Mouse (Mus musculus): ENCODE results near the gene Xpot.

Gene Xpot

DNA sequence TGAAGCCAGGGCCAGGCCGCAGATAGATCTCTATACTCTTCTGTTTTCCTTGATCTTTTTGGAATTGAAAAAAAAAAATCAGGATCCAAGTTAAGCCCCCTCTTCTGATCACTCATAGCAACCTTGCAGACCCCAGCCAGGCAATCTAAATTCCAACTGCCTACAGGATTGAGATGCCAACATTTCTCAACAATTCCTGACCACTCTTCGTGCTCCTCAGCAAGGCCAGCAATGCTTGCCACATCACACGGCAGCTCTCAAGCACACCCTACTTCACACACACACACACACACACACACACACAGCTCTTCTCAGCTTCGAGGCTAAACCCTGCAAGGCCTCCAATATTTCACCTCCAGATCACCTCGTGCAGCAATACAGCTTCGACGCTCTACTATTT lies 2.5 kb downstream of the Xpot start:
- no peak for DNase-seq (ENCODE audit: low read depth, low spot score)

GRCm38 (mm10) chr10:121622431-121622830 lies 3.7 kb downstream of the Xpot start:
- no peak for DNase-seq (ENCODE audit: low read depth, low spot score)

GRCm38 (mm10) chr10:121615935-121616334 lies 10.2 kb downstream of the Xpot start:
- no peak for DNase-seq (ENCODE audit: low read depth, low spot score)

DNA sequence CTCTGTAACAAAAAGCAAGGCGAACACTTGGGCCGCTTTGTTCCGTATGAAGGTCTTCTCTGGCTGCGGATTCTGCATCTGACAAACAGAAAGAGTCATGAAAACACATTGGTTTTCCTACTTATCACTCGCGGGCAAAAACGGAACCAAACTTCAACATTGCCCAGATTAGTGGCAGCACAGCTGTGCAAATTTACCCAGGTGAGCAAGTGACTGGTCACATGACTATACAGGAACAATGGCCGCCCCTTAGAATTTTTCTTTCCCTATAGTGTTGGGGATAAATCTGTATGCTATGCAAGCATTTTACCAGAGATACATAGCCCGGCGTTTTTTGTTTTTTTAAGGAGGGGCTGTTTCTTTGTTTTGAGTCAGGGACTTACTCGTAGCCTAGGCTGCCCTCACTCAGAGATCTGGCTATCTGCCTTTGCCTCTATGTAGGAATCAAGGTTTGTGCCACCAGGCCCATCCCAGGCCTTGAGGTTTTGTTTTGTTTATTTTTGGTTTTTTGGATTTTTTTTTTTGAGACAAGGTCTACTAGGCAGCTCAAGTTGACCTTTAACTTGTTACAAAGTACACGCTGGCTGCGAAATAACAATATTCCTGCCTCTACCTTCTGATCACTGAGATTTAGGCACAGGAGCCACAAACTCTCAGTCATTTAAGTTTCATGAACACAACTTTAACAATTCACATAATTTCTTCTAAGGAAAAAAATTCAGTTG lies 10.8 kb downstream of the Xpot start:
- DNase-seq (ENCODE audit: low read depth, low spot score): no peak

- no peak for DNase-seq (ENCODE audit: low read depth, low spot score)
These were observed 12.6 kb downstream of the Xpot start for GRCm38 (mm10) chr10:121613570-121613969.

GRCm38 (mm10) chr10:121612448-121612847 lies 13.7 kb downstream of the Xpot start:
- no peak for DNase-seq (ENCODE audit: low read depth, low spot score)

DNA sequence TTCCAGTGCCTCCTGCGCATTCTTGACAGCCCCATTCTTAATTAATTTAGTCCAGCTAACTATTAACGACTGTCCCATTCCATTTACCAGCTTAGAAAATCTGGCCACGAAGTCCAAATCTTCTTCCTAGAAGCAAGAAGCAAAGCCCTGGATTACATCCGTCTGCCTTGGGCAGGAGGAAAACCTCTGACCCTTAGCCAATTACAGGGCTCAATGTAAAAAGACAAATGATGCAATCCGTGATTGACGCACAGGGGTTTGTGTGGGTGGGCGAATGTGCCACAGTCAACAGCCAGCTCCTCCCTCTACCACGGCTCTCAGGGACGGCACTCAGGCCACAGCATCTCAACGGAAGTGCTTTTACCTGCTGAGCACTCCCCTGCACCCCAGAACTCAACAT lies 14.5 kb downstream of the Xpot start:
- DNase-seq (ENCODE audit: low read depth, low spot score): no peak

DNA sequence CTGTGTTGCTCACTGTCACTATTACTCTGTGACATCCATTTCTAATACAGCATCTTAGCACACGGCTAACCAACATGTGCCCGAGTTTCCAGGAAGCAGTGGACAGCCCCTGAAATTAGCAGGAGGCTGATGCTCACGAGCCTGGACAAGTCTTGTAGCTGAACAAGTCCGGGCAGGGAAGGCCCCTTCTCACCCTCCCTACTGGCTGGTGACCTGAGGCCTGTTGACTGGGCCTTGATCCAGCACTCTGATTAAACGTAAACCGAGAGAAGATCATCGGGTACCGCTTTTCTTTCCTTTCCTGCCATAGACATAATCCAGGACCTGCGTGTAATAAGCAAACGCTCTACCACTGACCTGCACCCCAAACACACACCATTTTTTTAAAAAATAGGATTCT lies 18.0 kb downstream of the Xpot start:
- DNase-seq (ENCODE audit: low read depth, low spot score): no peak

DNA sequence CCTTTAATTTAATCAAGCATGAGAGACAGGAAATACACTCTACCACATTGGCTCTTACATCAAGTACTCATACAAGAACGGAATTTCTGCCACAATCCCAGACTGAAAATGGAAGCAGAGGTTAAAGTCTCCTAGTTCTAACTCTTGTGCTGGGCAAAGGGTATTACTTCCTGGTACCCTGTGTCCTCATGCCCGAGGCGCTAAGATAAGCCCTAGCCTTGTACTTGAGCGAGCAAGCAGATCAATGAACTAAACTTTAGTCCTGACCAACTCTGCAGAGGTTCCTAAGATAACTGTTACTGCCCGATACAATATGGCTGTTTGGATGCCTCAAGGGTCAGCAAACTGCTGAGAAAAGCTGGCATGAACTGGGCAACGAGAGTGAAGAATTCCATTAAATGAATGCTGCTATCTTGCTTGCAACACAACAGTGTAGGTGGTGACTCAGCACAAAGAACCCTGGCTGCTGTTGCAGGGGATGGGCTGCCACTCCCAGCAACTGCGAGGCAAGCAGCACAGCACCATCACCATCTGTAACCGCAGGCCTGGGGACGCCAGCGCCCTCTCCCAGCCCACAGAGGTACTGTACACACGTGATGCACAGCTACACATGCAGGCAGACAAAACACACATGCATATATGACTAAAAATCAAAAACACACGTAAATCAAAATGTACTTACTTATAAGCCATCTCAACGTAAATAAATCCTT lies 21.3 kb downstream of the Xpot start:
- no peak for DNase-seq (ENCODE audit: low read depth, low spot score)

GRCm38 (mm10) chr10:121603556-121603955 lies 22.6 kb downstream of the Xpot start:
- no peak for DNase-seq (ENCODE audit: low read depth, low spot score)

- no peak for DNase-seq (ENCODE audit: low read depth, low spot score)
These were observed 24.9 kb downstream of the Xpot start for GRCm38 (mm10) chr10:121601272-121601671.

- no peak for DNase-seq (ENCODE audit: low read depth, low spot score)
These were observed 29.6 kb downstream of the Xpot start for GRCm38 (mm10) chr10:121596580-121596979.

DNA sequence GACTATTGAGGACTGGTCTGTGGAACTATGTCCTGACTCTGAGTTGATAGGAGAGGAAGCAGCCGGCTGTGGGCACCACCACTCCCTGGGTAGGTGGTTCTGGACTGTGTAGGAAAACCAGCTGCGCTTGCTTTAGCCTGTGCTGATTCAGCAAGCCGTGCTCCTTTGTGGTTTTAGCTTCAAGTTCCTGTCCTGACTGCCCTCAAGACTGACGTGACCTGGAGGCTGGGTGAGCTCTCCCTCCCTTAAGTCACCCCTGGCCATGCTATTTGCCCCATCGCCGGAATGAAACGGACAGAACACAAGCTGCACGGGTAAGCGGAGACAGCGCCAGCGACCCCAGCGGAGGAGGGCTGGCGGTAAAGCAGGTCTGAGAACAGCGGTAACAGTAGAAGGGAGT lies 35.0 kb downstream of the Xpot start:
- DNase-seq (ENCODE audit: low read depth, low spot score): no peak

DNA sequence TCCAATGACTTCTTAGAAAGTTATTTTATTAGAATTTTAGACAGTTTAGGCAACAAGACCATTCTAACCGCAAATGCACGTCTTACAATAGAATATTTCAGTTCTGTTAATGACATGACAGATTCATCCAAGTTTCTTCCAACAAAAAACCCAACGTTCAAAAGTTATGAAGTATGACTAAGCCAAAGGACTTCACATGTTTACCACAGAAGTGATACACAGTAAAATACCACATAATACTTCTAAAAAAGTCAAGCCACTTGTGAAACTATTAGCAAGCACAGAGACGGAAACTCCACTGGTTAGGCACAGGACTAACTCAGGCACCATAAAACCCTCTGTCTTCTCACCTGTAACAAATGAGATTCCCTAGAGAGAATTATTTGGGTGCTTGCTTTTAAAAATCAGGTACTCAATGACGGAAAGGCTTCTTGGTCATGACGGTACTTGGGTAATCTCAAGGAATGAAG lies 38.7 kb downstream of the Xpot start:
- no peak for DNase-seq (ENCODE audit: low read depth, low spot score)

GRCm38 (mm10) chr10:121586675-121587370 lies 39.3 kb downstream of the Xpot start, which contains the start of gene Tbk1:
Gene Tbk1, minus strand, starts transcription at chr10:121586787.
- DNase-seq (ENCODE audit: low read depth, low spot score): peak; percentile 94

DNA sequence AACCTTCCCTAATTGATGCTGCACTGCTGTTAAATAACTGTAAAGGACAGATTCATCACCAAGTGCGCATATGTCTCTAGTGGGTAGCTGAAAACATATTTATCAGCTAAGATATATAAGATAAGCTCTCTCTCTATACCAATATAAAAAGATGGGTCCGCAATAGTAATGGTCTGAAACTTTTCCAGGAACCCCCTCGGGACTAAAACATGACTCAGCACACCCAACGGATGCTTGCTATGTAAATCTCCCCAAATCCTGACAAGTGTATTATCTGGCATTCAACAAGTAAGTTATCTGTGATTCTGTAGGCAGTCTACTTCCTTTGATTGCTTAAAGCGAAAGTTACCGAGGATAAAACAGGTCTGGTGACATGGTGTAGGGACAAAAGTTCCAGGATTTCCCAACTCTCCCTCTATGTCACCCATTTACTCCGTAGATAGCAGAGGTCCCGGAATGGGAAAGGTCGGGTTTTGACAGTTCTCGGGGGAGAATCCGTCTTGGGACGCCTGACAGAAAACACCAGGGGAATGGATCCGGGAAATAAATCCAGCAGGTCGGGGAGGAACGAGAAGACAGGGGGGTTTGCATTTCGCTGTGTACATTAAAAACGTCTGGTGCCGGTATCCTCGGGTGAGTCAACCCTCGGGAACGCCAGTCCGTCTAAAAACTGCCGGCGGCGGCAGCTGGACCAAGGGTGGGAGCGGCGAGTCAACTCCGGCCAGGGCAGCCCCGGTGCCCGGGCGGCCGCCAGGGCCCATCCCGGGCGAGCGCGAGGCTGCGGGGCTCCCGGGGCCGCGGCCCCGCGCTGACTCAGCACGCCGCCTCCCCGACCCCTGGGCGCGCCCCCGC lies 40.1 kb downstream of the Xpot start:
- DNase-seq (ENCODE audit: low read depth, low spot score): peak; percentile 44

GRCm38 (mm10) chr10:121585056-121585790 lies 40.9 kb downstream of the Xpot start:
- DNase-seq (ENCODE audit: low read depth, low spot score): no peak

GRCm38 (mm10) chr10:121584033-121584432 lies 42.1 kb downstream of the Xpot start:
- DNase-seq (ENCODE audit: low read depth, low spot score): no peak

- no peak for DNase-seq (ENCODE audit: low read depth, low spot score)
These were observed 43.1 kb downstream of the Xpot start for GRCm38 (mm10) chr10:121583016-121583415.

DNA sequence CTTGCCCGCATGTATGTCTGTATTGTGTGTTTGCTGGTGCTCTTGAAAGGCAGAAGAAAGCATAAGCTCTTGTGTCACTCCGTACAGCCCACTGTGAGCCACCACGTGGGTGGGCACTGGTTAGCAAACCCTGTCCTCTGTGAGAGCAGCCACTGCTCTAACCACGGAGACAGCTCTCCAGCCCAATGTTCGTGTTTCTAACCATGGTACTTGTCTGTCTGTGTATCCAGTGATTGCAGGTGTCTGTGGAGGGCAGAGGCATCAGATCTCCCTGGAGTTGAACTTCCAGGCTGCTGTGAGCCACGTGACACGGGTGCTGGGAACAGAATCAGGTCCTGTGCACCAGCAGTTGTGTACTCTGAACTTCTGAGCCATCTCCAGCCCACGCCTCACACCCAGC lies 43.8 kb downstream of the Xpot start:
- no peak for DNase-seq (ENCODE audit: low read depth, low spot score)

- DNase-seq (ENCODE audit: low read depth, low spot score): peak; percentile 14
These were observed 44.7 kb downstream of the Xpot start for GRCm38 (mm10) chr10:121581405-121581804.
